Mouse (Mus musculus) embryonic fibroblast, embryonic 13.5 days (primary cell): ENCODE measurements at regions not wholly inside any gene's neighbourhood (a gene's known extent, or its start where the extent isn't known, plus 50 kb on each side); places are given as distances from the start of the nearest gene placed in this dataset.

Experiments used
- CTCF ChIP-seq: IDR thresholded peaks from 2 replicates; pipeline ENCODE4 v1.5.1; 2011; ENCODE audit warnings: mild to moderate bottlenecking, control low read depth, low read length, moderate library complexity, borderline replicate concordance; ENCODE audit not compliant: insufficient read depth
- POLR2A ChIP-seq: IDR thresholded peaks from 2 replicates; pipeline ENCODE4 v1.6.1; 2011; ENCODE audit warnings: low read depth, mild to moderate bottlenecking, control low read depth, low read length, moderate library complexity

- TF ChIP-seq CTCF (no peak), POLR2A (no peak)
Observed at GRCm38 (mm10) chr10:31260914-31261313, 52.3 kb upstream of the Hddc2 start.
